ENCODE assay signal across 15 mouse cellular contexts in the genomic region with DNA sequence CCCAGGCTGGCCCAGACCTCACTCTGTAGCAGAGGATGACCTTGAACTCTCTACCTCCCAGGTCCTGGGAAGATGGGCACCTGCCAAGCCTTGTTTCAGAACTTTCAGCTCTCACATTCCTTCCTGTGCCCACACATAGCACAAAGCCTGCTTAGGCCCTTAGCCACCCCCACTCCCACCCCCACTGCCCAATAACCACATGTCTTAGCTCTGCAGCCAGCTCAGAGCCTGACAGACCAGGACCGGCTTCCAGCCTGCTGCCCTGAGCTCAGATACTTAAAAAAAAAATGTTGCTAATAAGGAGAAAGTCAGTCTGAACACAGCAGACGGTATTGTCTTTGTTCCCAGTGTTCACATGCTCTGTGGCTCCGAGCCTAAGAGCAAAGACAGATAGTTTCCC. TPM values are rescaled to one million over a fixed set of nuclear protein-coding genes. Genes with fewer than 3 reads are reported as not detected.
DNase-seq lines count a peak whose midpoint lies in the region; ATAC-seq and TF ChIP-seq lines count a peak whose summit lies in the region.
"Had no signal": no experiment of that assay in that cellular context is flagged by ENCODE, and none has a peak within 500 bp of the region (broad histone marks: within the 10 kb centered on the region; RNA-seq: fewer than 3 reads in every experiment).

No protein-coding gene starts in this region.

- peaks cover 17% of the 10 kb centered on the region for H3K36me3 ChIP-seq in heart, embryonic 13.5 days
- peaks cover 13% of the 10 kb centered on the region for H3K36me3 ChIP-seq in neural tube, embryonic 13.5 days

- intact Hi-C loops in heart, postnatal 10 days (cut with DNase I): no loop called here

- peaks cover 60% of the 10 kb centered on the region for H3K4me1 ChIP-seq in heart, embryonic 13.5 days
- H3K4me1 ChIP-seq in neural tube, embryonic 13.5 days (replicated peaks): peaks cover 27% of the 10 kb centered on the region

- H3K9ac ChIP-seq in heart, embryonic 13.5 days: 0 out of 2 replicates have a peak overlapping the region, but pooled peaks have one; percentile 8
- no peak overlapping the region for H3K9ac ChIP-seq in neural tube, embryonic 13.5 days
- H3K9ac ChIP-seq: forebrain, postnatal 0 days; midbrain, embryonic 13.5 days had no signal

- TF ChIP-seq CTCF in layer of hippocampus, adult 2 months (conservative IDR thresholded peaks at IDR 0.05): no peak

- no peak for DNase-seq in heart, postnatal 10 days
- peak in 1 of 2 experiments; percentile 10 for DNase-seq in layer of hippocampus, adult 2 months (ENCODE audit: low spot score in 2 of 2)
- DNase-seq in layer of hippocampus, postnatal 25 days (ENCODE audit: extremely low spot score in 1 of 2, low spot score in 1 of 2): no peak
- no peak for DNase-seq in neural tube, embryonic 10.5 days (ENCODE audit: extremely low spot score, low spot score)
- DNase-seq in right cerebral cortex, postnatal 25 days: no peak
- DNase-seq: adrenal gland, adult 2 months; cerebellum, postnatal 25 days; forebrain, postnatal 0 days; kidney, adult 11 months; liver; right cerebral cortex, adult 18-20 months had no signal

- H3K4me2 ChIP-seq in heart, embryonic 13.5 days: no peak overlapping the region
- H3K4me2 ChIP-seq in neural tube, embryonic 13.5 days: no peak overlapping the region
- H3K4me2 ChIP-seq: midbrain, embryonic 13.5 days had no signal

- no peaks in the 10 kb centered on the region for H3K27me3 ChIP-seq in heart, embryonic 13.5 days (replicated peaks)
- H3K27me3 ChIP-seq in neural tube, embryonic 13.5 days: no peaks in the 10 kb centered on the region
- H3K27me3 ChIP-seq: midbrain, embryonic 13.5 days had no signal

- no peaks in the 10 kb centered on the region for H3K9me3 ChIP-seq in heart, embryonic 13.5 days
- no peaks in the 10 kb centered on the region for H3K9me3 ChIP-seq in neural tube, embryonic 13.5 days
- H3K9me3 ChIP-seq: midbrain, embryonic 13.5 days had no signal

- H3K27ac ChIP-seq in heart, embryonic 13.5 days (replicated peaks): peak overlapping the region; percentile 79
- peak overlapping the region; percentile 90 for H3K27ac ChIP-seq in layer of hippocampus, adult 2 months
- peak overlapping the region; percentile 24 for H3K27ac ChIP-seq in neural tube, embryonic 13.5 days (replicated peaks)
- H3K27ac ChIP-seq: midbrain, embryonic 13.5 days had no signal

- 39% methylated on average over 3 of the region's 3 CpGs for WGBS in heart, embryonic 13.5 days
- 46% methylated on average over 3 of the region's 3 CpGs for whole genome bisulfite sequencing in neural tube, embryonic 13.5 days

- ATAC-seq in heart, embryonic 13.5 days (ENCODE audit: extremely low read depth, insufficient number of reproducible peaks, low FRiP score, low TSS enrichment): no peak
- ATAC-seq in neural tube, embryonic 13.5 days (ENCODE audit: low read depth): no peak
- ATAC-seq: CD4-positive, CD25-positive, alpha-beta regulatory T cell, adult 4 months; forebrain, postnatal 0 days; midbrain, embryonic 13.5 days had no signal

- no peak overlapping the region for H3K4me3 ChIP-seq in heart, embryonic 13.5 days
- no peak overlapping the region for H3K4me3 ChIP-seq in layer of hippocampus, adult 2 months
- no peak overlapping the region for H3K4me3 ChIP-seq in neural tube, embryonic 13.5 days
- H3K4me3 ChIP-seq: midbrain, embryonic 13.5 days had no signal

RNA-seq across cellular contexts. Expression of a gene that starts 1.6 kb away (rescaled TPM):
- 34.1 and 37.2 TPM in 2 replicates for polyA plus RNA-seq in heart, embryonic 13.5 days (2015; fragmentation: Nextera tagmentation; extraction: Ambion mirVana)
- total RNA-seq in heart, postnatal 10 days (2021): 10 to 100 TPM; 25.6 to 28.2 TPM
- 10 to 100 TPM; 87.7 to 90.5 TPM for total RNA-seq in layer of hippocampus, adult 2 months (2021)
- total RNA-seq in layer of hippocampus, postnatal 25 days (2021): 10 to 100 TPM; 84.4 to 86.0 TPM
- 49.6 and 52.1 TPM in 2 replicates for polyA plus RNA-seq in neural tube, embryonic 13.5 days (2015; fragmentation: Nextera tagmentation; extraction: Ambion mirVana)

RNA-seq across cellular contexts. Expression of a gene that starts 21.3 kb away (rescaled TPM):
- polyA plus RNA-seq in heart, embryonic 13.5 days (2015; fragmentation: Nextera tagmentation; extraction: Ambion mirVana): 32.6 and 34.1 TPM in 2 replicates
- 10 to 100 TPM; 33.1 to 33.5 TPM for total RNA-seq in heart, postnatal 10 days (2021)
- total RNA-seq in layer of hippocampus, adult 2 months (2021): 10 to 100 TPM; 45.5 to 52.1 TPM
- total RNA-seq in layer of hippocampus, postnatal 25 days (2021): 10 to 100 TPM; 44.7 to 47.5 TPM
- 41.9 and 51.9 TPM in 2 replicates for polyA plus RNA-seq in neural tube, embryonic 13.5 days (2015; fragmentation: Nextera tagmentation; extraction: Ambion mirVana)

RNA-seq across cellular contexts. Expression of a gene that starts 21.3 kb away (rescaled TPM):
- polyA plus RNA-seq in heart, embryonic 13.5 days (2015; fragmentation: Nextera tagmentation; extraction: Ambion mirVana): 294 and 344 TPM in 2 replicates
- 100 to 1,000 TPM; 160 to 173 TPM for total RNA-seq in heart, postnatal 10 days (2021)
- total RNA-seq in layer of hippocampus, adult 2 months (2021): 100 to 1,000 TPM; 139 to 157 TPM
- total RNA-seq in layer of hippocampus, postnatal 25 days (2021): 100 to 1,000 TPM; 123 to 141 TPM
- polyA plus RNA-seq in neural tube, embryonic 13.5 days (2015; fragmentation: Nextera tagmentation; extraction: Ambion mirVana): 271 and 278 TPM in 2 replicates

RNA-seq across cellular contexts. Expression of a gene that starts 34.6 kb away (rescaled TPM):
- 1.9 and 2.6 TPM in 2 replicates for polyA plus RNA-seq in heart, embryonic 13.5 days (2015; fragmentation: Nextera tagmentation; extraction: Ambion mirVana)
- under 1 TPM; 0.57 to 0.67 TPM for total RNA-seq in heart, postnatal 10 days (2021)
- 100 to 1,000 TPM; 110 to 113 TPM for total RNA-seq in layer of hippocampus, adult 2 months (2021)
- total RNA-seq in layer of hippocampus, postnatal 25 days (2021): 100 to 1,000 TPM; 117 to 122 TPM
- polyA plus RNA-seq in neural tube, embryonic 13.5 days (2015; fragmentation: Nextera tagmentation; extraction: Ambion mirVana): 23.3 and 26.2 TPM in 2 replicates
- polyA plus RNA-seq: CD4-positive, CD25-positive, alpha-beta regulatory T cell, adult 4 months had no signal

RNA-seq across cellular contexts. Expression of a gene that starts 46.7 kb away (rescaled TPM):
- 20.6 and 20.7 TPM in 2 replicates for polyA plus RNA-seq in heart, embryonic 13.5 days (2015; fragmentation: Nextera tagmentation; extraction: Ambion mirVana)
- 1 to 10 TPM; 8.9 to 9.2 TPM for total RNA-seq in heart, postnatal 10 days (2021)
- 10 to 100 TPM; 45.6 to 47.1 TPM for total RNA-seq in layer of hippocampus, adult 2 months (2021)
- 10 to 100 TPM; 43.4 to 49.4 TPM for total RNA-seq in layer of hippocampus, postnatal 25 days (2021)
- 81.9 and 85.7 TPM in 2 replicates for polyA plus RNA-seq in neural tube, embryonic 13.5 days (2015; fragmentation: Nextera tagmentation; extraction: Ambion mirVana)

Comparison
In these comparisons a context has a peak if more than half of its experiments do, and no peak if none do; other contexts are left out.
1. H3K27ac ChIP-seq: peak in every context shown above with its lines; median percentile 90 in layer of hippocampus, adult 2 months; 79 in heart, embryonic 13.5 days; 24 in neural tube, embryonic 13.5 days.